Mouse (Mus musculus) telencephalon, adult 2 months (tissue): ENCODE results near the gene Nkx2-5.
A peak's percentile ranks its signal among the peaks of the same experiment; 100 is the strongest.

Experiments
- DNase-seq: peaks from one replicate; pipeline ENCODE4 v3.0.0-alpha.2; 2011; ENCODE audit warnings: low read depth, low spot score

Gene Nkx2-5

GRCm38 (mm10) chr17:26844909-26845148 is at the start of gene Nkx2-5:
TSS of gene Nkx2-5 (minus strand) at chr17:26845009.
- no peak for DNase-seq

DNA sequence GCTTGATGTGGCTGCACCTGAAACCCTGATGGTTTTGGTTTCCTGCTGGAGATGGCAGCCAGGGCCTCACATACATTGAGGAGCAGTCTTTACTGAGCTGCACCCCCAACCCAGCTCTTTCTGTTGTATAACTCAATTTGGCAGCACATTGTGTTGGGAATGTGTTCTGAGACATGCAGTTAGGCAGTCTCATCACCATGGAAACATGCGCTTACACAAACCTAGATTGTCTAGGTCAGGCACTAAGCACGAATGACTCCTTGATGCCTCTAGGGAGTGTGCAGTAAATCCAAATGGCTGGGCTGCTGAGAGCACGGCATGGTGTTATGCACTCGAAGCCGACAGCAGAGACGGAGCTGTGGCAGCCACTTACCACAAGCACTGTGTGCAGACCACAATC is 49.5 kb upstream of the Nkx2-5 start:
- peak; percentile 69 for DNase-seq

DNA sequence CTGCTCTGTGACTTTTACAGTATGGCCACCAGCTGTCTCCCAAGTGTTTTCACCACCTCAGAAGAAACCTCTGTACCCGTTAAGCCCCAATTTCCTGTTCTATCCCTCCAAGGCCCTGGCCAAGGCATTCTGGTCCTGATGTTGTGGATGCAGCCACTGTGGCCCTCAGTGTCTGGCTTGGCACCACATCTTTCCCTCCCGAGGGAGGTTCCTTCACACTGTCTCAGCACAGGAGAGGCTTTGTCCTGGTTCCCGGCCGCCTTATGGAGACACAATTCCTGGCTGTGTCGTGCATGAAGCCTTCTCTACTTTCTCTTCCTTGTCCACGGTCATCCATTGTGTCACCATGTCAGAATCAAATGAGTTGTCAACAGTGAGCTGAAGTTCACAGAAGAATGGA is 48.7 kb upstream of the Nkx2-5 start:
- no peak for DNase-seq

DNA sequence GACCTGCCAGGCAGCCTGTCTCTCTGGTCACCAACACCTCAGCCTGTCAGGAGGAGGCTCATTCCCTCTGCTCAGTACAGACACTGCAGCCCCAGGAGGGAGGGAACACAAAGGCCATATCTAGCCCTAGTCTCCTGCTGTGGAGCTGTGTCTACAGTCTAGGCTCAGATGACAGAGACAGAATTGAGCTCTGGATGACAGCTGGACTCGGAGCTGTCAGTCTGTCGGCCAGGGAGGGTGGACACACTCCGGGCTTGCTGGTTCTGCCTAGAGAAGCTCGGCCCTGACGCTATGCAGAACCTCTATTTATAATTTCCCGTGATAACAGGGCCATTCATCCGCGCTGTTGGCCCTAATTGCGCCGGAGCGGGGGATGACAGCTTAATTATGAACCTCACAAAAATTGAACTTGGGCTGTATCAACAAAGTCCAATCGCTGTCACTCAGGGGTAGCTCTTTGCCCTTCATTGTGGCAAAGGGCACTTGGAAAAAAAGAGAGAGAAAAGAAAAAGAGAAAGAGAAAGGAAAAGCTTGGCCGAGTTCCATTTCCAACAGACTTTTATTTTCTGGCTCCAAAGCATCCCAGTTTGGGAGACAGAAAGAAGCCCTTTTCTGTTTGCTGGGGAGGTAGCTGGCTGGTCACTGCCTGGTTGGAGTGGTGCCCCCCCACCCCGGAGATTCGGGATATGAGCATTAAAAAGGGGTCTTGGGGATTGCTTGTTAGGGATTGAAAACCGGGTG is 48.0 kb upstream of the Nkx2-5 start:
- DNase-seq: no peak

- DNase-seq: no peak
Observed at GRCm38 (mm10) chr17:26887926-26888325, 43.1 kb upstream of the Nkx2-5 start.

DNA sequence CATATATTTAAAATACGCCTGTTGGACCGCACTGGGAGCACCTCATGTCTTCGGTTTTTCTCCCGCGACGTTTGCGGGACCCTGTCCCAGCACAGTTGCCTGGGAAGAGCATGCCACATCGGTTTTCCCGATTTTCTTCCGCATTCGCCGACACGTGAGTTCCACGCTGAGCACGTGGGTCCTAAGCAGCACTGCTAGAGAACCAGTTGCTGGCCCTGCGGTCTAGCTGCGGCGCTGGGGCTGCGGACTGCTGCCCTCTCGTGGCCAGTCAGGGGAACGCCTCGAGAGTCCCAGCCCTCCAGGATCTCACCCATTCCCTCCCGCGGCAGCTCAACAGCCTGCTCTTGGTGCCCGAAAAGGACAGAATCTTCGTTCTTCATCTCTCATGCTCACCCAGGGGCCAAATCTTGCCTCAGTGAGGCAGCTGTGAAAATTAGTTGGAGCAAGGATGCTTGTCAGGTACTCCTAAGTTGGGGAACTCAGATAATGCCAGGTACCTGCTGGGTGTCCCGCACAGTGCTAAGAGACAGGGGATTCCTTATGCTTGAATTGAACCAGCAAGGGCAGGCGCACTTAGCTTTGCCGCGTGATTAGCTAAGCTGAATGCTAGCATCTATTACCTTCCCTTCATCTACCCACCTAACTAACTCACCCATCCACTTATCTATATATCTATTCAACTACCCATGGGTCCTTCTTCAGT is 41.4 kb upstream of the Nkx2-5 start:
- peak; percentile 82 for DNase-seq

DNA sequence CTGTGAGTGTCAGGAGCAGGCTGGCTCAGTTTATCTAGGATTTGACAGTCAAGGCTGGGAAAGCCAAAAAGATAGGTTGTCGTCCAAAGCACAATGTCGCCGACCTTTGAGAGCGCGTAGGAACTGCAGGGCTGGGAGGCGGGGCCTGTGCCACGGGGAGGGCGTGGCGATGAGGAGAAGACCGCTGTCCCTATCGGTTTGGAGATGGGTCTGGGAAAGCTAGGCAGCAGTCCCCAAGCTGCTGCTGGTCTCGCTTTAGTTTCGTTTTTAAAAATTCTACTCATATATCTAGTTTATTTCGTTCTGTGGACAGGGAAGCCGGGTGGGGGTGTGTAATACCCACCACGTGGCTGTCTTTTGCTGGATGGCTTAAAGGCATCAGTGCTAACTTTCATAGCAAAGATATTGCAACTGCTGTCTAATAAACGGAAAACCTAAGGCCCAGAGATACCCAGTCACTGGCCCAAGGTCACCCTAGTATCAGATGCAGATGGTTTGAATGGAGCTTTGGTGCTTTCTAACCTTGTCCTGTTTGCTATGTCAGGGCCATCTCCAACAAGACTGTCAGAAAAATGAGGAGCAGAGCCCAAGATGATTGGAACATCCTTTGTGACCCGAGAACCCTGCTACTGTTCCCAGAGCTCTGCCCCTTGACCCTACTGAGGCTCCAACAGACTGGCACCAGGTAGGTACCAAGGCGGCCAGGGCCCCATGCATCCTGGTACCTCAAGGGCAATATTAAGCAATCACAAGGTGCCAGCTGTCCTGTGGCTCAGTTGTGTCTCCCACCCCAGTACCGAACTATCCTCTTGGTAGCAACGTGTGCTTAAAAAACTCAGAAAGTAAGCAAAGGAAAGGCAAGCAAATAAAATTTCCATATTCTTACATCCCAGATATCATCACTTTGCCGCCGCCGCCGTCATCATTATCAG is 40.5 kb upstream of the Nkx2-5 start:
- DNase-seq: no peak

GRCm38 (mm10) chr17:26883585-26883984 is 38.8 kb upstream of the Nkx2-5 start:
- no peak for DNase-seq

GRCm38 (mm10) chr17:26882706-26883105 is 37.9 kb upstream of the Nkx2-5 start:
- DNase-seq: no peak

DNA sequence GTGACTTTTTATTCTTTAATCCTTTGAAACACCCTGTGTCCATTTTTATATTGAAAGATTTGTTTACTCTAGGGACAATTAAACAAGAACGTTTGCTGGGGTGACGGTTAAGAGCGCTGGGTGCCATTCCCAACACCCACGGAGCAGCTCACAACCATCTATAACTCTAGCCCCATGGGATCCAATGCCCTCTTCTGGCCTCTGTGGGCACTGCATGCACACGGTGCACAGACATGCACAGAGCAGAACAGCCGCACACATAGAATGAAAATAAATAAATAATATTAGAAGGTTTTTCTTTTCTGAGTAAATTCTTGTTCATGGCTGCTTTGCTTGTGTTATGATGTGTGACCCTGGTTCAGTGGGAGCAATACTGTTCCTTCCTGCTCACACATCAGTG is 34.4 kb upstream of the Nkx2-5 start:
- DNase-seq: no peak

GRCm38 (mm10) chr17:26877927-26878326 is 33.1 kb upstream of the Nkx2-5 start:
- DNase-seq: no peak

DNA sequence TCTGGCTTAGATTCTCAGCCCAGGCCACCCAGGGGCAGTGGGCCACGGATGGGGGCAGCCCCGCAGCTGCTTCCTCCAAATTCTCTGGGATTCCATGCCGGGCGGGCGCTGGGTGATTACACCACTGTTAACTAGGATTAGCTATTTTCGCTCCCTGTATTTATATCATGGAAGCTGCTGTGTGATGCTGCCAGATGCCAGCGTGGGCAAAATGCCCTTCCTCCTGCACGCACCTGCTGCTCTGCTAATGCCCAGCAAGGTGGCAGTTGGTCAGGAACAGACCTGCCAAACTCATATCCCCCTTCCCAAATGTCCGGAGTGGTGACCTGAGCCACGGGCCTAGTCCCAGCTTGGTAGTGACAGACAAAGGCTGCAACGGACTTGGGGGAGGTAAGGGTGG is 29.7 kb upstream of the Nkx2-5 start:
- DNase-seq: no peak

DNA sequence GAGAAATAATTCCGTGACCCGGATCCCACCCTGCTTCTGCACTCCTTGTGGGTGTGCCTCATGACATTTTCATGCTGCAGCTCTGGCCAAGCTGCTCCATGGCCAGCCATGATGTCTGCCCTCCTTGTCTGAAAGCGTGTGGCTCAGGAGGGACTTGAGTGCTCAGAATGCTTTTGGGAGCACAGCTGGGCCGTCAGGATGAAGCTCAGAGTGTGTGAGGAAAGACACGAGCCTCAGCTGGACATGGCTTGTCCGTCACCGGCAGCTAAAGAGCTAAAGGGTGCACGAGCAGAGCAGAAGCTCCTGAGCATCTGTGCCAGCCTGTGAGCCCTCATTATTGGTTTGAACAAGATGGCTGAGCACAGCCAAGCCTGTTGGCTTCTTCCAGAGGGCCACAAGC is 28.7 kb upstream of the Nkx2-5 start:
- no peak for DNase-seq

DNA sequence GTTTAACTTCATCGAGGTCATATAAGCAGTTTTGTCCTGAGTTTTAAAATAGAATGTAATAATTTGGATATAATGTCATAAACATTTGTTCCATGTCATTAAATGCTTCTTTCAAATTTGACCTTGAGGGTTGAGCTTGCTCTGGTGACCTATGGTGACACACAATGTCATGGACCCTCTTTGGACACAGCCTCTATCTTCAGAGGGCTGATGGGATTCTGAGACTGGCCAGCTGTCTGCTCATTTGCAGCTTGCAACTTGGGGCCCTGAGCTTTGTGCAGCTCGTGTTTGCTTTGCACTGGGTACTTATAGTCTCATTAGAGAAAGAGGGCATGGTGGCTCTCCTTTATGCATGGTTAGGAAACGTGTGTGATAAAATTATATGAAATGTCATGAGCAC is 28.1 kb upstream of the Nkx2-5 start:
- DNase-seq: no peak

- no peak for DNase-seq
Observed at GRCm38 (mm10) chr17:26868756-26869155, 23.9 kb upstream of the Nkx2-5 start.

DNA sequence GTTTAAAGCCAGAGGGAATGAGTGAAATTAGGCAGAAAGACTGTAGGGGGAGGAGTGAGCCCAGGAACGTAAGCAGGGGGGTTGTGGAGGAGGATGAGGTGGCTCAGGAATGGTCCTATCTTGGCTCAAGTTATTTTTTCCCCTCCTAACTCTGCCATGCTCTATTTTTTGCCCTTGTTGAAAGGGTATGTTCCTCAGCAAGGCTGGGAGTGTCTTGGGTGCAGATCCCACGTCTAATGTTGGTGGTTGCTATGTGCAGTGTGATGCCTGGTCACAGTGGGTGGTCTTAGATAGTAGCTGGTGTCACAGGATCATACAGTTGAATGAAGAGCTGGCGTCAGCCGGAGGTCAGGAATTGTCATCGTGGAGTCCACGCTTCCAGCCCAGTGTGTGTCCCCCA is 20.3 kb upstream of the Nkx2-5 start:
- no peak for DNase-seq

- DNase-seq: no peak
Observed at GRCm38 (mm10) chr17:26864343-26864742, 19.5 kb upstream of the Nkx2-5 start.

GRCm38 (mm10) chr17:26861793-26862192 is 17.0 kb upstream of the Nkx2-5 start:
- DNase-seq: no peak

GRCm38 (mm10) chr17:26861383-26861782 is 16.6 kb upstream of the Nkx2-5 start:
- DNase-seq: no peak

DNA sequence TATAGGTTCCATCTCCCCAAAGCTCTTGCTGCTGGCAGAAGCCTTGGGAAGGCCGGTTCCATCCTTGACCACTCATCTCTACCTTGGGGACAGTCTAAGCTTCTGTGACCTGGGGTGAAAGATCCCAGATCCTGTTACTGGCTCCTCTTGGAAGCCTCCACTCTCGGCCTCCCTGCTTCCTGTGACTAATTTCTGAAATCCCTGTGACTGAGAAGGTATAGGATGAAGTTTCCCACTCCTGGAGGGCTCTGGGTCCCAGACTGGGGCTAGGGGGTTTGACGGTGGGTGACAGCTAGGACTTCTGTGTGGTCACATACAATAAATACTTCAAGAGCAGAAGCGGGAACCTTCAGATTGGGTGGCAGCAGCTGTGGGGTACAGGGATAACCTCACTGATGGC is 16.1 kb upstream of the Nkx2-5 start:
- no peak for DNase-seq

DNA sequence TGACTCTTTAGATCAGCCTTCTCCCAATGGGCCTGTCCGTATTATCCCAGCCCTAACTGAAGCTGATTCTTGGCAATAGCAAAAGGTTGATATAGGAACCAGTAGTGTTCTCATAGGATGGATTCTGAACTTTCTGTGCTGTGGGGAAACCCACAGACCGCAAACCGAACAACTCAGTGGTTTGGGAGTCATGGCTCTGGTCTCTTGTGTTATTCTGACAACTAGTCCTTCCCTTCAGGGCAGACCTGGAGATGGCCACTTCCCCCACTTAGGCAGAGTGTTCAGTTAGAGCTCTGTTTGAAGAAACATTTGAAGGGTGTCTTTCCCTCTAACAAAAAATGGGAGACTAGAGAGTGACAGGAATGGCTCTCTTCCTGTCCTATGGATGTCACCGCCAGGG is 7.5 kb upstream of the Nkx2-5 start:
- no peak for DNase-seq

DNA sequence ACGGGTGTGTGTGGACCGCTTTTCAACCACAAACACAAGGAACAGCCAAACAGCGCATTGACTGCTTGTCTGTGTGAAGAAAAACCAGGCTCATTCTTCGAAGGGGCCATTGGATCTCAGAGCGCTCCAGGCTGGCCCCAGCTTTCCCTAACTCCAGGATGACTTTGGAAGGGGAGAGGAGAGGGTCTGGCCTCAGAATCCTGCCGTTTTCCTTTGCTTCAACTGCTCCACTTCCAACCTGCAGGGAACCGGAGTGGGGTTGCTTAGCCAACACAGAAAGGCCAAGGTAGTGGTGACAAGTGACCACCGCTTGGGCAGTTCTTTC is 6.3 kb upstream of the Nkx2-5 start:
- DNase-seq: no peak
